Mouse (Mus musculus) C2C12 (cell line): ENCODE measurements around the gene Atp8a2.

Experiments used
- CEBPB ChIP-seq: IDR thresholded peaks from one replicate; pipeline ENCODE4 v1.6.1; 2011; ENCODE audit warnings: low read depth, mild to moderate bottlenecking, control low read depth, moderate library complexity
- CTCF ChIP-seq: IDR thresholded peaks from one replicate; pipeline ENCODE4 v1.5.1; 2011; ENCODE audit not compliant: control insufficient read depth, insufficient read depth, insufficient read length
- MAX ChIP-seq: IDR thresholded peaks from one replicate; pipeline ENCODE4 v1.6.1; 2011; ENCODE audit warnings: mild to moderate bottlenecking, control low read depth
- MYOG ChIP-seq: IDR thresholded peaks from one replicate; pipeline ENCODE4 v1.6.1; 2011; ENCODE audit not compliant: control insufficient read depth, insufficient read length; ENCODE audit errors: extremely low read depth

- TF ChIP-seq CTCF = no peak
- no peak for TF ChIP-seq CEBPB
- no peak for TF ChIP-seq MYOG
- TF ChIP-seq MAX = no peak
Measured at GRCm38 (mm10) chr14:59685343-59685742, 511.6 kb downstream of the Atp8a2 start.
